Mouse (Mus musculus) intestine, embryonic 14.5 days (tissue): Measurements from ENCODE around the gene Spon1. TPM values are rescaled to one million over a fixed set of nuclear protein-coding genes. Genes with fewer than 3 reads are reported as not detected.

ENCODE experiments used
- ATAC-seq: fragments of 200-750 bp; cut with Nextera tagmentation; replicated peaks from 2 replicates; pipeline ENCODE4 v1.8.0; 2017; ENCODE audit warnings: low read depth, moderate number of reproducible peaks, moderate TSS enrichment, moderate library complexity; ENCODE audit not compliant: low FRiP score, low TSS enrichment
- DNase-seq: peaks from one replicate; pipeline ENCODE4 v3.0.0-alpha.2; 2018; ENCODE audit warnings: low spot score
- H3K27ac ChIP-seq: fragments of 300-500 bp; sonication (generic); 2 replicates; pipeline ENCODE4 v1.5.1; 2014; ENCODE audit warnings: low read depth, mild to moderate bottlenecking, control low read depth
- H3K27me3 ChIP-seq: fragments of 300-500 bp; sonication (generic); replicated peaks from 2 replicates; pipeline ENCODE4 v1.6.1; 2014; ENCODE audit warnings: low read length, control low read depth; ENCODE audit not compliant: control insufficient read depth, insufficient read depth
- H3K36me3 ChIP-seq: fragments of 300-500 bp; sonication (generic); 2 replicates; pipeline ENCODE4 v1.6.1; 2014; ENCODE audit warnings: low read length, control low read depth; ENCODE audit not compliant: control insufficient read depth, insufficient read depth
- H3K4me1 ChIP-seq: fragments of 300-500 bp; sonication (generic); replicated peaks from 2 replicates; pipeline ENCODE4 v1.6.1; 2014; ENCODE audit warnings: low read length, control low read depth, mixed read lengths; ENCODE audit not compliant: control insufficient read depth, insufficient read depth
- H3K4me2 ChIP-seq: fragments of 300-500 bp; sonication (generic); 2 replicates; pipeline ENCODE4 v1.6.1; 2014; ENCODE audit warnings: low read length
- H3K4me3 ChIP-seq: fragments of 300-500 bp; sonication (generic); 2 replicates; pipeline ENCODE4 v1.5.1; 2014; ENCODE audit warnings: low read depth, low read length, control low read depth, mixed read lengths
- H3K9ac ChIP-seq: fragments of 300-500 bp; sonication (generic); 2 replicates; pipeline ENCODE4 v1.6.1; 2014; ENCODE audit warnings: mild to moderate bottlenecking, low read length
- H3K9me3 ChIP-seq: fragments of 300-500 bp; sonication (generic); 2 replicates; pipeline ENCODE4 v1.6.1; 2016; ENCODE audit warnings: low read length, control low read depth; ENCODE audit not compliant: control insufficient read depth
- WGBS: fragments of 180-500 bp; shearing (Covaris S2); extraction: QIAGEN DNeasy Blood & Tissue Kit; methylation state at CpG from one replicate; pipeline ENCODE4 v1.1.7; 2014; 5-methylcytosine and 5-hydroxymethylcytosine counted together
- polyA plus RNA-seq: library from polyadenylated mRNA; unstranded; fragments of >200 nt; fragmentation: Nextera tagmentation; extraction: Ambion mirVana; gene quantifications from 2 replicates; pipeline ENCODE4 v1.2.1, GENCODE M21; 2014

The Spon1 gene
- polyA plus RNA-seq, 1 experiment from 2014 or later: 12.2 TPM

- Histone ChIP-seq H3K9ac (peak overlapping the region; percentile 35), H3K4me2 (peak overlapping the region; percentile 72), H3K4me3 (peak overlapping the region; percentile 48), H3K9me3 (no peaks in the 10 kb centered on the region), H3K4me1 (no peaks in the 10 kb centered on the region), H3K36me3 (no peaks in the 10 kb centered on the region), H3K27ac (no peak overlapping the region), H3K27me3 (no peaks in the 10 kb centered on the region)
- no peak for ATAC-seq
- peak; percentile 56 for DNase-seq
- 8% methylated on average over 11 of the region's 11 CpGs for WGBS
Observed at GRCm38 (mm10) chr7:114020057-114020703, 254.4 kb downstream of the Spon1 start.

- ATAC-seq (peak; percentile 74; the same call in 1 of the 2 replicates), DNase-seq (peak; percentile 91)
- no peaks in the 10 kb centered on the region for H3K36me3 ChIP-seq
- 2% methylated on average over 11 of the region's 11 CpGs for WGBS
- peak overlapping the region; percentile 48 for H3K4me3 ChIP-seq
- no peaks in the 10 kb centered on the region for H3K27me3 ChIP-seq
- no peaks in the 10 kb centered on the region for H3K4me1 ChIP-seq
- peak overlapping the region; percentile 72 for H3K4me2 ChIP-seq
- no peak overlapping the region for H3K27ac ChIP-seq
- peak overlapping the region; percentile 35 for H3K9ac ChIP-seq
- no peaks in the 10 kb centered on the region for H3K9me3 ChIP-seq
Observed at GRCm38 (mm10) chr7:114020704-114021093, 254.9 kb downstream of the Spon1 start.

GRCm38 (mm10) chr7:114026923-114027322, 261.1 kb downstream of the Spon1 start:
- Histone ChIP-seq H3K4me3 (no peak overlapping the region), H3K4me1 (no peaks in the 10 kb centered on the region), H3K4me2 (no peak overlapping the region), H3K36me3 (no peaks in the 10 kb centered on the region), H3K27me3 (no peaks in the 10 kb centered on the region), H3K9me3 (no peaks in the 10 kb centered on the region), H3K27ac (no peak overlapping the region), H3K9ac (no peak overlapping the region)
- ATAC-seq (no peak), DNase-seq (no peak)
- WGBS: 85% methylated on average over 8 of the region's 8 CpGs

GRCm38 (mm10) chr7:114027406-114027805, 261.6 kb downstream of the Spon1 start:
- Histone ChIP-seq H3K36me3 (no peaks in the 10 kb centered on the region), H3K27me3 (no peaks in the 10 kb centered on the region), H3K4me1 (no peaks in the 10 kb centered on the region), H3K4me3 (no peak overlapping the region), H3K4me2 (no peak overlapping the region), H3K9ac (no peak overlapping the region), H3K27ac (no peak overlapping the region), H3K9me3 (no peaks in the 10 kb centered on the region)
- no peak for DNase-seq
- WGBS: 78% methylated on average over 3 of the region's 3 CpGs
- ATAC-seq: no peak

GRCm38 (mm10) chr7:114028828-114029227, 263.0 kb downstream of the Spon1 start:
- no peaks in the 10 kb centered on the region for H3K4me1 ChIP-seq
- WGBS: 94% methylated on average over 5 of the region's 5 CpGs

GRCm38 (mm10) chr7:114029596-114029995, 263.8 kb downstream of the Spon1 start:
- ATAC-seq (no peak), DNase-seq (no peak)
- Histone ChIP-seq H3K36me3 (no peaks in the 10 kb centered on the region), H3K27ac (no peak overlapping the region), H3K27me3 (no peaks in the 10 kb centered on the region), H3K4me2 (no peak overlapping the region), H3K9ac (no peak overlapping the region), H3K4me3 (no peak overlapping the region), H3K9me3 (no peaks in the 10 kb centered on the region), H3K4me1 (no peaks in the 10 kb centered on the region)
- 81% methylated on average over 6 of the region's 6 CpGs for WGBS

More at GRCm38 (mm10) chr7:114028828-114029227, 263.0 kb downstream of the Spon1 start:
- H3K27ac ChIP-seq: no peak overlapping the region
- no peaks in the 10 kb centered on the region for H3K9me3 ChIP-seq
- H3K36me3 ChIP-seq: no peaks in the 10 kb centered on the region
- H3K9ac ChIP-seq: no peak overlapping the region
- no peak overlapping the region for H3K4me2 ChIP-seq
- no peak for ATAC-seq
- DNase-seq: no peak
- H3K27me3 ChIP-seq: no peaks in the 10 kb centered on the region
- no peak overlapping the region for H3K4me3 ChIP-seq

- no peak for DNase-seq
Observed at GRCm38 (mm10) chr7:114037237-114037636, 271.4 kb downstream of the Spon1 start.

GRCm38 (mm10) chr7:114041349-114041748, 275.6 kb downstream of the Spon1 start:
- Histone ChIP-seq H3K27ac (no peak overlapping the region), H3K9ac (no peak overlapping the region), H3K4me1 (no peaks in the 10 kb centered on the region), H3K36me3 (peaks cover 18% of the 10 kb centered on the region), H3K27me3 (no peaks in the 10 kb centered on the region), H3K9me3 (no peaks in the 10 kb centered on the region), H3K4me3 (no peak overlapping the region), H3K4me2 (no peak overlapping the region)
- WGBS: 83% methylated on average over 4 of the region's 4 CpGs
- no peak for DNase-seq
- ATAC-seq: no peak

More at GRCm38 (mm10) chr7:114037237-114037636, 271.4 kb downstream of the Spon1 start:
- Histone ChIP-seq H3K27me3 (no peaks in the 10 kb centered on the region), H3K9ac (no peak overlapping the region), H3K4me3 (no peak overlapping the region), H3K4me1 (no peaks in the 10 kb centered on the region), H3K4me2 (no peak overlapping the region), H3K9me3 (no peaks in the 10 kb centered on the region), H3K36me3 (peaks cover 12% of the 10 kb centered on the region), H3K27ac (no peak overlapping the region)
- WGBS: 85% methylated on average over 4 of the region's 4 CpGs
- ATAC-seq: no peak
